Mouse (Mus musculus) liver, adult 2 months (tissue): ENCODE measurements around the gene Cmip. TPM values are rescaled to one million over a fixed set of nuclear protein-coding genes. Genes with fewer than 3 reads are reported as not detected.

Source experiments
- DNase-seq: peaks from one replicate; pipeline ENCODE4 v3.0.0-alpha.2; 2011; ENCODE audit warnings: low read depth, low spot score; ENCODE audit errors: extremely low read depth
- H3K27ac ChIP-seq: fragments of 200-500 bp; replicated peaks from 2 replicates; pipeline ENCODE4 v1.5.1; 2012; ENCODE audit warnings: low read depth, mild to moderate bottlenecking, control low read depth, inconsistent platforms, low read length; ENCODE audit not compliant: insufficient read depth
- H3K27me3 ChIP-seq: fragments of 200-500 bp; 2 replicates; pipeline ENCODE4 v1.6.1; 2012; ENCODE audit warnings: mild to moderate bottlenecking, moderate library complexity, low read length, inconsistent platforms; ENCODE audit not compliant: control insufficient read depth, insufficient read depth
- H3K36me3 ChIP-seq: fragments of 200-500 bp; 2 replicates; pipeline ENCODE4 v1.6.1; 2012; ENCODE audit warnings: low read length, inconsistent platforms; ENCODE audit not compliant: control insufficient read depth, insufficient read depth
- H3K4me1 ChIP-seq: fragments of 200-500 bp; 2 replicates; pipeline ENCODE4 v1.6.1; 2011; ENCODE audit warnings: low read length; ENCODE audit not compliant: control insufficient read depth, insufficient read depth
- H3K4me3 ChIP-seq: fragments of 200-500 bp; 2 replicates; pipeline ENCODE4 v1.5.1; 2011; ENCODE audit warnings: low read depth, mild to moderate bottlenecking, control low read depth, low read length, moderate library complexity; ENCODE audit not compliant: insufficient read depth
- H3K79me2 ChIP-seq: fragments of 200-500 bp; 2 replicates; pipeline ENCODE4 v1.6.1; 2012; ENCODE audit warnings: inconsistent platforms, mild to moderate bottlenecking, low read length, moderate library complexity; ENCODE audit not compliant: control insufficient read depth, insufficient read depth
- H3K9ac ChIP-seq: fragments of 200-500 bp; 2 replicates; pipeline ENCODE4 v1.6.1; 2012; ENCODE audit warnings: low read depth, mild to moderate bottlenecking, control low read depth, inconsistent platforms, low read length
- CTCF ChIP-seq: fragments of 200-500 bp; IDR thresholded peaks from 2 replicates; pipeline ENCODE4 v1.5.1; 2011; ENCODE audit warnings: low read depth, low read length, control low read depth
- POLR2A ChIP-seq: fragments of 200-500 bp; IDR thresholded peaks from 2 replicates; pipeline ENCODE4 v1.6.1; 2011; ENCODE audit warnings: low read length, control low read depth; ENCODE audit not compliant: insufficient read depth; ENCODE audit errors: extremely low read depth
- WGBS: fragments of 180-500 bp; shearing (Covaris S2); methylation state at CpG from one replicate; pipeline ENCODE4 v1.1.7; 2018; 5-methylcytosine and 5-hydroxymethylcytosine counted together
- polyA plus RNA-seq: library from polyadenylated mRNA; depleted of rRNA; stranded (reverse); fragments of >200 nt; gene quantifications from 2 replicates; pipeline ENCODE4 v1.2.3, GENCODE M21; 2012
- total RNA-seq: library from RNA; depleted of rRNA; stranded (reverse); fragments of >200 nt; gene quantifications from 2 replicates; pipeline ENCODE4 v1.2.3, GENCODE M21; 2014

Gene Cmip
- total and polyA plus RNA-seq, 2 experiments = 8.8 to 21.0 TPM

- no peak overlapping the region for H3K9ac ChIP-seq
- H3K27ac ChIP-seq = no peak overlapping the region
- no peak for DNase-seq
- H3K4me3 ChIP-seq = no peak overlapping the region
- TF ChIP-seq CTCF = no peak
- TF ChIP-seq POLR2A = no peak
- peaks cover 36% of the 10 kb centered on the region for H3K4me1 ChIP-seq
- WGBS = 94% methylated on average over 3 of the region's 3 CpGs
- peaks cover 71% of the 10 kb centered on the region for H3K79me2 ChIP-seq
- H3K27me3 ChIP-seq = no peaks in the 10 kb centered on the region
- no peaks in the 10 kb centered on the region for H3K36me3 ChIP-seq
These were observed 103.5 kb downstream of the Cmip start for GRCm38 (mm10) chr8:117360172-117360930.

- H3K36me3 ChIP-seq = no peaks in the 10 kb centered on the region
- no peak overlapping the region for H3K4me3 ChIP-seq
- peaks cover 26% of the 10 kb centered on the region for H3K4me1 ChIP-seq
- WGBS = 56% methylated on average over 12 of the region's 12 CpGs
- H3K9ac ChIP-seq = no peak overlapping the region
- H3K27me3 ChIP-seq = no peaks in the 10 kb centered on the region
- peaks cover 65% of the 10 kb centered on the region for H3K79me2 ChIP-seq
- DNase-seq = no peak
- H3K27ac ChIP-seq = no peak overlapping the region
- TF ChIP-seq POLR2A = no peak
- TF ChIP-seq CTCF = no peak
These were observed 105.0 kb downstream of the Cmip start for GRCm38 (mm10) chr8:117361595-117362437.

- Histone ChIP-seq H3K27ac (no peak overlapping the region), H3K27me3 (no peaks in the 10 kb centered on the region), H3K4me1 (peaks cover 24% of the 10 kb centered on the region), H3K36me3 (no peaks in the 10 kb centered on the region), H3K4me3 (no peak overlapping the region), H3K79me2 (peaks cover 62% of the 10 kb centered on the region), H3K9ac (no peak overlapping the region)
- TF ChIP-seq CTCF (no peak), POLR2A (no peak)
- no peak for DNase-seq
- WGBS = 67% methylated on average over 2 of the region's 2 CpGs
These were observed 105.5 kb downstream of the Cmip start for GRCm38 (mm10) chr8:117362438-117362726.

- H3K27me3 ChIP-seq = no peaks in the 10 kb centered on the region
- H3K9ac ChIP-seq = no peak overlapping the region
- peaks cover 19% of the 10 kb centered on the region for H3K4me1 ChIP-seq
- no peak overlapping the region for H3K4me3 ChIP-seq
- no peak overlapping the region for H3K27ac ChIP-seq
- no peaks in the 10 kb centered on the region for H3K36me3 ChIP-seq
- no peak for TF ChIP-seq POLR2A
- no peak for TF ChIP-seq CTCF
- WGBS = 28% methylated on average over 10 of the region's 10 CpGs
- peaks cover 56% of the 10 kb centered on the region for H3K79me2 ChIP-seq
- peak; percentile 80 for DNase-seq
These were observed 106.4 kb downstream of the Cmip start for GRCm38 (mm10) chr8:117363291-117363690.

GRCm38 (mm10) chr8:117364374-117365160 lies 107.7 kb downstream of the Cmip start:
- Histone ChIP-seq H3K4me3 (no peak overlapping the region), H3K79me2 (peaks cover 47% of the 10 kb centered on the region), H3K4me1 (peaks cover 27% of the 10 kb centered on the region), H3K27ac (no peak overlapping the region), H3K9ac (no peak overlapping the region), H3K27me3 (no peaks in the 10 kb centered on the region), H3K36me3 (no peaks in the 10 kb centered on the region)
- peak; percentile 55 for DNase-seq
- WGBS = 63% methylated on average over 19 of the region's 19 CpGs
- TF ChIP-seq POLR2A (no peak), CTCF (no peak)
